Mouse (Mus musculus) hindlimb bud, embryonic 11.5 days (tissue): ENCODE measurements around the gene Cfap43.
"Not testable (repeated sequence)": the region's sequence is repeated elsewhere in the genome, so short reads cannot be mapped to it uniquely, and the experiment has no call there.

Experiments used
- DNase-seq: peaks from one replicate; pipeline ENCODE4 v3.0.0-alpha.2; 2012; ENCODE audit warnings: low read depth, low spot score; ENCODE audit errors: extremely low spot score

Cfap43 gene

GRCm38 (mm10) chr19:47854796-47855783 is 64.0 kb downstream of the Cfap43 start, which contains the start of gene Gsto1:
TSS of gene Gsto1 (plus strand) at chr19:47854970.
- no peak for DNase-seq

GRCm38 (mm10) chr19:47853951-47854795 is 64.9 kb downstream of the Cfap43 start:
- peak; percentile 90 for DNase-seq

DNA sequence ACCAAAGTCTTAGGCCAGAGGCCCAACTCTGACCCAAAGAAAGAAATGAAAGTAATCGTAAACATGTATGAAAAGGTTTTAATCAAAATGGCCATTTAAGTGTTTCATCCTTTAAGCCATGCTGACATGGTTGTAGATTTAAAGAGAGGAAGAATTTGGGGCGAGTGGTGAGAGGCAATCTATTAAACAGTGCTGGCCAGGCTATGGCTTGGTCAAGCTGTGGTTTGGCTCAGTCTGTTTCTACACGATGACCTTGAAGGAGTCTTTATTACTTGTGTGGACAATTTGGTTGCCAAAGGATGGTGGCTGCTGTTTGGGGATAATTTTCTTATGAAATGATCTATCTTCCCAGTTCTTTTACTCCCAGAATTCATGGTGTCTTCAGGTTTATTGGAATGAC is 66.0 kb downstream of the Cfap43 start:
- DNase-seq: no peak

DNA sequence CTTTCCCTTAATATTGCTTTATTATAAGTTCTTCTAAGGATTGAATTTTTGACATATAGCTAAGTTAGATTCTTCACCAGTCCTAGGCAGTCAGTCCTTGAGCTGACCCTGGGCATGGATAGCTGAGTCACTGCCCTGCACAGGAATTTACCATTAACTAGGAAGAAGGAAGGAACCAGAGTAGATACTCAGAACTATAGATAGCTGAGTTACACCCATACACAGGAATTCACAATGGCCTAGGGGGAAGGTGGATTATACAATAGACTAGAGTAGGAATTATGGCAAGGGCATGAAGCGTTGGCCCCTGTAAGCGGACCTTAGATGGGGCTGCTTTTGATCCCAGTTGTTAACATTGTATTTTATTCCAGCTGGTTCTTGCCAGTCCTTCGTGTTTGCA is 67.0 kb downstream of the Cfap43 start:
- DNase-seq: not testable (repeated sequence)

GRCm38 (mm10) chr19:47849735-47850134 is 69.4 kb downstream of the Cfap43 start:
- DNase-seq: no peak

DNA sequence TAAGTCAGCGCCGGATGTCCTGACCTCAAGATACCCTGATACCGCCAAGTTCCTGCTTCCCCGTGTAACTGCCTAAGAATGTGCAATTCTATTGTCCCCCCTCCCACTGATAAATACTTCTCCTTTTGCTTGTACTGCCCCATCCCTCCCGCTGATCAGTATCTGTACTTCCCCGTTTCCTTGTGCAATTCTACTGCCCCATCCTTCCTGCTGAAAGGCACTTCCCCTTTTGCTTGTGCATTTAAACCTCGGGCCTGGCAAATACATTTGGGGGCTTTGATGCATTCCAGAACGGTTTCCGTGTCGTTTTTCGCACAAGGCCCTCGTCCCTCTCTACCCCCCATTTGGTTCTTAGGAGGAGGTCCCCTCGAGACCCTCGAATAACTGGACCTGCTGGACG is 77.9 kb downstream of the Cfap43 start:
- DNase-seq: not testable (repeated sequence)

DNA sequence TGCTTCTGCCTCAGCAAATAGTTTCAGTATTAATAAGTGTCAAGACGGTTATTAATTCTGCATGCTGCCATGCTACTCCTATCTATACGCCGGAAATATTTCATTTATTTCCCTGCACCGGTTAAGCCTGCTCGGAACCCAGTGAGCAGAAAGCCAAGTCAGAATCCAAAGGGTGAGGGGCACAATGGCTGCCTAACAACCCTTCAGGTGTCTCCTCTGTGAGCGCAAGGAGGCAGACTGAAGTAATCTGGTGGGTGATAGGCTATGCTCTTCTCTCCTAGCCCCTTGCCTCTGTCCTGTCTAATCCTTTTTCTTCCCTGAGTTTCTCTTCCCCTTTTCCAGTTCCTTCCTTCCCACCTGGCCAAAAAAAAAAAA is 81.6 kb downstream of the Cfap43 start:
- DNase-seq: no peak

GRCm38 (mm10) chr19:47836701-47837526 is 82.2 kb downstream of the Cfap43 start:
- peak; percentile 49 for DNase-seq

DNA sequence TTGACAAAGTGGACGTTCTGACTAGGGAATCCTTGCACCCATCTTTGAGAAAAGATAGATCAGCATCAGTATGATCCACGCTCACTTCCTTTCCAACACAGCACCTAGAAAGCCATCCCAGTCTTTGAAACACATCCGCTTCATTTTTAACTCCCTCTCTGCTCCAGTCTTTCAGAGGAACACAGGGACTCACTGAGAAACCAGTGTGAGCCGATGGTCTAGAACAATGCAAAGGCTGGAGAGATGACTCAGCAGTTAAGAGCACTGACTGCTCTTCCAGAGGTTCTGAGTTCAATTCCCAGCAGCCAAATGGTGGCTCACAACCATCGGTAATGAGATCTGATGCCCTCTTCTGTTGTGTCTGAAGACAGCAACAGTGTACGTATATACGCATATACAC is 83.3 kb downstream of the Cfap43 start:
- DNase-seq: no peak

DNA sequence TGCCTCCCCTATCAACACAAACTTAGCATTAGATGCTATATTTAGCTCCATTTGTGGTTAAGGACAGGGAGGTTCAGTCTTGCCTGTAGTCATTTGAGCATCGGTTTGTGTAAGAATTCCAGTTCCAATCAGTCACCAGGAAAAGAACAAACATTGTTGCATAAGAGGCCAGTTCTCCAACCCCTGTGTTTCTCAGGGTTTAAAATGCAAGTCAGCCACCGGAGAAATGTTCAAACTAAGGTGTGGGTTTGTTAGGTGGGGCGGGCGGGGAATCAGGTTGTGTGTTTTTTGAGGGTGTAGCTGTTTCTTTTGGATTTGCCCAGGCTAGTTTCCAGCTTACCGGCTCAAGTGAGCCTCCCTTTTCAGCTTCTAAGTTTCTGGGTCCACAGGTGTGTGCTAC is 84.5 kb downstream of the Cfap43 start:
- no peak for DNase-seq

GRCm38 (mm10) chr19:47832316-47832715 is 86.8 kb downstream of the Cfap43 start:
- no peak for DNase-seq

- DNase-seq: no peak
These were observed 88.0 kb downstream of the Cfap43 start for GRCm38 (mm10) chr19:47831111-47831510.

- DNase-seq: no peak
These were observed 89.1 kb downstream of the Cfap43 start for GRCm38 (mm10) chr19:47829913-47830450.

DNA sequence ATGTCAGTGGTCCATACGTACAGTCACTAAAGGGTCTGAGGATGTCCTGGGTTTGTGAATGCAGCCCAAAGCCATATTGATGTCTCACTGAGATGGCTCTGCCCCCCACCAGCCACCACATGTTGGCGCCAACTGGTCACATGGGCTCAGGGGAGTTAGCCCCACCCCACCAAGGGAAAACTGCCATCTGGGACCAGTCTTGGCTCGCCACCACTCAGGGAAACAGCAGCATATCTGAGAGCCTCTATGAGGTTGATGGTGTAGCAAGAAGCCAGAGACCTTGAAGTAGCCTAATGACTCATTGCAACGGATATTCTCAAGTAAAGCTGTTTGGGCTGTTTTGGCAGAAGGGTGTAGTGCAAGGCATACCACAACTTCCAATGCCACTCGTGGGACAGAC is 95.1 kb downstream of the Cfap43 start:
- DNase-seq: no peak

GRCm38 (mm10) chr19:47822143-47822796 is 96.8 kb downstream of the Cfap43 start:
- no peak for DNase-seq

- DNase-seq: no peak
These were observed 97.6 kb downstream of the Cfap43 start for GRCm38 (mm10) chr19:47821494-47821872.

- DNase-seq: peak; percentile 53
These were observed 98.1 kb downstream of the Cfap43 start for GRCm38 (mm10) chr19:47820832-47821493.

GRCm38 (mm10) chr19:47817692-47818091 is 101.4 kb downstream of the Cfap43 start:
- no peak for DNase-seq

DNA sequence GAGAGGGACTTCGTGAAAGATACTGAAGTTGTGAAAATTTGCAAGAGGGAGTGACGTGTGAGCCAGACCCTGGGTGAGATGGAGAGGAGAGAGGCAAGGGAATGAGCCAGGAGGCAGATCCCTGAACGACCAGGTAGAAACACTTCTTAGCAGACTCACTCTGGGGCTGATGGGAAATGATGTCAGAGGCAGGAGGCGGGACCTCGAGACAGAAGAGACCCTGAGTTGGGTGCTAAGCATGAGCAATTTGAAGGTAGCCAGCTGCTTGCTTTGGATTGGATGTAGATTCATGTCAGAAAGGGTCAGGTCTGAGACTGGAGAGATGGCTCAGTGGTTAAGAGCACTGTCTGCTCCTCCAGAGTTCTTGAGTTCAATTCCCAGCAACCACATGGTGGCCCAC is 104.4 kb downstream of the Cfap43 start:
- no peak for DNase-seq

GRCm38 (mm10) chr19:47812091-47812490 is 107.0 kb downstream of the Cfap43 start:
- no peak for DNase-seq
